Comparison of ENCODE assay signal across 11 mouse cellular contexts in the genomic region with DNA sequence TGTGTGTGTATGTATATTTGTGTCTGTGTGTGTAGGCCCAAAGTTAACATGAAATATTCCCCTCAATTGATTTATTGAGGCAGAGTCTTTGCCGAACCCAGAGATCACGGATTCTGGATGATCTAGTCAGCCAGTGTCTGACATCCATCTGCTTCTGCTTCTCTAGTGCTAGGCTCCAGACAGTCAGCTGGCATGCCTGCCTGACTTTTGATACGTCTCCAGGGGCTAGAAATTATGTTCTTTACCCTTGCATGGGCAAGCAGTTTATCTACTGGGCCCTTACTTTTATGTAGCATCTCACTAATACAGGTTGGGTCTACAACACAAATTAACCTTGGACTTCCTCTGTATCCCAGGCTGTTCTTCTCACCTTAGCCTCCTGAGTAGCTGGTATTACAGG.
"Had no signal": no experiment of that assay in that cellular context is flagged by ENCODE, and none has a peak within 500 bp of the region (broad histone marks: within the 10 kb centered on the region; RNA-seq: fewer than 3 reads in every experiment).

No protein-coding gene starts in this region.

- H3K4me3 ChIP-seq: kidney, embryonic 15.5 days; liver, embryonic 15.5 days; neural tube, embryonic 13.5 days had no signal

- DNase-seq: kidney, postnatal 14 days; lung, adult 2 months; lung, postnatal 36 days; midbrain, embryonic 14.5 days; right cerebral cortex, postnatal 14 days; thymus, postnatal 4 days had no signal

- H3K4me2 ChIP-seq: kidney, embryonic 15.5 days; liver, embryonic 11.5 days; liver, embryonic 15.5 days; neural tube, embryonic 13.5 days had no signal

- H3K9ac ChIP-seq: kidney, embryonic 15.5 days; liver, embryonic 15.5 days; neural tube, embryonic 13.5 days had no signal

- H3K27me3 ChIP-seq: kidney, embryonic 15.5 days; liver, embryonic 15.5 days; neural tube, embryonic 13.5 days had no signal

- H3K4me1 ChIP-seq: kidney, embryonic 15.5 days; liver, embryonic 15.5 days; neural tube, embryonic 13.5 days had no signal

- H3K27ac ChIP-seq: kidney, embryonic 15.5 days; liver, embryonic 15.5 days; neural tube, embryonic 13.5 days had no signal

- H3K36me3 ChIP-seq: kidney, embryonic 15.5 days; liver, embryonic 15.5 days; neural tube, embryonic 13.5 days had no signal

- ATAC-seq: lung, postnatal 0 days had no signal

- H3K9me3 ChIP-seq: kidney, embryonic 15.5 days; liver, embryonic 15.5 days; neural tube, embryonic 13.5 days had no signal
